Mouse (Mus musculus): ENCODE measurements around the gene Slc36a1.
A peak's percentile ranks its signal among the peaks of the same experiment; 100 is the strongest.

Slc36a1 gene

DNA sequence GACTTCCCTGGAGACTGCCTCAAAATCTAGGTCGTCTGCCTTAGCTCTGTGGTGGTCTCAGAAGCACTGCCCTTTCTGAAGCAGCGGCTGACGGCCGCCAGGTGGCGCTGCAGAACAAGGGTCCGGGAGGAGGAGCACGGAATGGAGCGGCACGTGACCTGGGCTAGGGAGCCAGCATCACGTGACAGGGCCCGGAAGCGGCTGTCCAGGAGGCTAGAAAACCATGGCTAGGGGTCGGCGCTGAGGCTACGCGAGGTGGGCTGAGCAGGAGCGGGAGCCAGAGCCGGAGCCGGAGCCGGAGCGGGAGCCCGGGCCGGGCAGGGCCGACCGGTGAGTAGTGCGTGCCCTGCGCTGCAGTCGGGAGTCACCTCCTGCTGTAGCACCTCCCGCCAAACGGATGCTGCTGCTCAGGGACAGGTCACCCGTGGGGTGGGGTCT, at the start of gene Slc36a1:
Slc36a1 (plus strand) TSS at position 192 of the 438 bp plus-strand sequence.
- peak; percentile 89 to 92 for DNase-seq (ENCODE audit: low spot score in 2 of 2)

DNA sequence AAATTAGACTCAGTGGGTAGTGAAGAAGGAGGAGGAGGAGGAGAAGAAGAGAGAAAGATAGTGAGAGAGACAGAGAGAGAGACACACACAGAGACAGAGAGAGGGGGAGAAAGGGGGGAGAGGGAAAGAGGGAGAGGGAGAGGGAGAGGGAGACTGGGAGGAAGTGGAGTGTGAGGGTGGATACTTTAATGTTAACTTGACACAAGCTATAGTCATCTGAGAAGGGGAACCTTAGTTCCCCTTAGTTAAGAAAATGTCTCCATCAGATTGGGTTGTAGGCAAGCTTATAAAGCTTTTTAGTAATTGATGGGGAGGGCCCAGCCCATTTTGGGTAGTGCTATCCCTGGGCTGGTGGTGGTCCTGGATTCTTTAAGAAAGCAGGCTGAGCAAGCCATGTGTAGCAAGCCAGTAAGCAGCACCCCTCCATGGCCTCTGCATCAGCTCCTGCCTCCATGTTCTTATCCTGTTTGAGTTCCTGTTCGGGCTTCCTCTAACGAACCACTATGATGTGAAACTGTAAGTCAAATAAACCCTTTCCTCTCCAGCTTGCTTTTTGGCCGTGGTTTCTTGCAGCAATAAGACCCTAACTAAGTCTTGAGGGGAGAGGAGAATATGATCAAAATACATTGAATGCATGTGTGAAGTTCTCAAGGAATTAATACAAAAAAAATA, 49.6 kb upstream of the Slc36a1 start:
- DNase-seq (ENCODE audit: low spot score in 2 of 2) = no peak

DNA sequence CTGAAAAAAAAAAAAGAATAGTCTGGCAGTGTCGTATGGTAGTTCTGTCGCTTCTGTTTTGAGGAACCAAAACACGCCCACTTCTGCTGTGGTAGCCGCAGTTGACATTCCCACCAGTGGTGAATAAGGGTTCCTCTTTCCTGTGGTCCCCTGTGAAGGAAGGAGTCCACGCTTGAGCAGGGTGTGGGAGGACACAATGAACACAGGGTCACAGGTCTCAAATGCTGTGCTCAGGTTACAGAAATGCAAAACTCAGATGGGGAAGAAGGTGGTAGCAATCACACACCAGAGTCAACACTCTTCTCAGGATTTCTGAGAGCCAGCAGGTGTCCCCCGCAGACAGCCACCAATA, 49.1 kb upstream of the Slc36a1 start:
- DNase-seq (ENCODE audit: low spot score in 2 of 2) = peak; percentile 31 to 43

DNA sequence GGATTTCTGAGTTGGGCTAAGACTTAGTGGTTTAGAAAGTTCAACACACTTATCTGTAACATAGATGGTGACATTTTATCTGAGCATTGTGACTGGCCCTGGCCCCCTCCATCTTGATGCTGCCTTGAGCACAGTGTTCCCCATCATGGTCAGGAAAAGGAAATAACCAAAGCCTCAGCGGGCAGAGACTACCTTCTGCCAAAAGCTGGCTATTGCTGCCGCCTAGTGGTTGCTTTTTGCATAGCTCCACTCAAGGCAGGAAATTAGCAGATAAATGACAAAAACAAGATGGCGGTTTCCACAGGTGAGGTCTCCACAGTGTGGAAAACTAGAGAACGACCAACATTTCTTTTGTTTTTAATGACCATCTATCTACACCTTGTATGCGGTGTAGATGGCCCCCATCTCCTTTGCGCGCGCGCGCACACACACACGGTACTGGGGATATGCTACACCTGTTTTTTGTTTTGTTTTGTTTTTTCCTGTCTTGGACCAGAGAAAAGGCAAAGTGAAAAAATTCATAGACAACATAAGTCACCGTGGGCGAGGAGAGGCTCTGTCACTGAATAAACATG, 45.3 kb upstream of the Slc36a1 start:
- peak; percentile 39 to 71 for DNase-seq (ENCODE audit: low spot score in 2 of 2)

DNA sequence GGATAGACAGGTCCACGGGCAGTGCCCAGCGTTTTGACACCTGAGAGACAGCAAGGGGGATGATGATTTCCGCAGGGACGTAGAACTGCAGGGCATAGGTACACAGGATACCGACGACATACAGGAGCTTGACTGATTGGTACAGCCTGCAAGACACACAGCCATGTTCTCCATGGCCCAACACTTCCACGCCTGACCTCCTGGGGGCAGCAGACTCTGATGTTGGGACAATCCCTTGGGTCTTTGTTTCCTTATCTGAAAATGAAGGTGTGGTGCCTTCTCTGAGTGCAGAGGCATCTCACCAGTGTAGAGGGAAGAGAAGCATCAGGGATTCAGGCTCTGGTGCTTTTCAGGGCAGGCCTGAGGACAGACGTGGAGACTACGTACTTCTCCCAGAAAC, 41.5 kb upstream of the Slc36a1 start:
- DNase-seq (ENCODE audit: low spot score in 2 of 2) = no peak

DNA sequence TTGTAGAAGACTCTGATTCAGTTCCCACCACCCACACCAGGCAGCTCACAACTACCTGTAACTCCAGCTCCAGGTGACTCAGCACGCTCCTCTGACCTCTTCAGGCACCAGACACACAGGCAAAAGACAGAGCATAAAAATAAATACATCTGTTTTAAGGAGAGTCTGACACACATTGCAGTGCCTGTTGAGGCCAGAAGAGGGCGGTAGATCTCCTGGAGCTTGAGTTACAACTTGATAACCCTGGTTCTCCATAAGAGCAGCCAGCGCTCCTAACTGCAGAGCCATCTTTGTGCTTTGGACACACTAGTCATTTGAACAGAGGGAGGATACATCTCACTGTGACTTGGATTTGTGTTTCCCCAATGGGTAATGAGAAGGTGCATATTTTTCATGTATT, 39.4 kb upstream of the Slc36a1 start:
- DNase-seq (ENCODE audit: low spot score in 2 of 2) = no peak

DNA sequence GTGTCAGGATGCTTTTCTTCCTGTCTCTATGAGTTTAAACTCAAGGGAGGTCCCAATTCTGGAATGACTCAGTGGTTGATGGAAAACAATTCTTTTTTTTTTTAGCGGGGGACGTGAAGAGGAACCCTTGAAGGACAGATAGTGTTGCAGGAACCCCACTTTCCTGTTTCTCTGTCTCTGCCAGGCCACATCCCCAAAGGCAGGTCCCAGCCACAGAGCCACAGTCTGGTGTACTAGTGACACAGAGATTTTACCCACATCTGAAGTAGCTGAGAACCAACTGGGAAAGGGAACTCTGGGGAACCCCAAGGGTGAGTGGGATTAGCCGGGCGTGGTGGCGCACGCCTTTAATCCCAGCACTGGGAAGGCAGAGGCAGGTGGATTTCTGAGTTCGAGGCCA, 38.4 kb upstream of the Slc36a1 start:
- DNase-seq (ENCODE audit: low spot score in 2 of 2) = no peak

DNA sequence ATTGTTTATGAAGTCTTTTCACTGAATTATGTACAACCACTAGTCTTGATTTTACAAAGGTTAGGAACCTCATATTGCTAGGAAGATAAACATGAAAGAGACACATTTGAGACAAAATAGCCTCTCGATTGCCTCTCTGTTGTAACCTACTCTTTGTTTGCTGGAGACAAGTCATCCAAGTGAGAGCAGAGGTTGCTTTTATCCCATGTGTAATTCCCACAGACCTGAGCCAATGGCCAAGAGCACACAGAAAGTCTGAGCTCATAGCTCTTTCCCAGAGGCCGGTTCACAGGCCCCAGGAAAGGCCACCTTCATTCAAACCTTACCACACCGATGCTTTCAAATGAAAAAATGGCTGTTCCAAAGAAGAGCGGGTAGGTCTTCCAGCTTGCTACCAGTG, 35.6 kb upstream of the Slc36a1 start:
- DNase-seq (ENCODE audit: low spot score in 2 of 2) = no peak

DNA sequence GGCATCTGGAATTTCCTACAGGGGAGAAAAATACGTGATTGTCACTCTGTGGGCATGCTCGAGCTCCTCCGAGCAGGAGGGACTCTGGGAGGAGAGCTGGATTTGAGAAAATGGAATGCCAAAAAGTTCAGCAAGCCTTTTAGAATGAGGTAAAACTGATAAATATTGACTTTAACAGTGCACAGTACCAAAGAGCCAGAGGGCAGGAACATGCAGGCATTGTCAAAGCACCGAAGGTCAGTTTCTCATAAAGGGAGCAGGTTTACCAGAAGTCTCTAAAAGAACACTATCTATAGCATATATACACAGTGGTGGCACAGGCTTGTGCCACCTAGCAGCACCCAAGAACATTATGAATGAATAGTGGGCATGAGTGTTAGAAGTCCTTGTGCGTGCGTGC, 35.2 kb upstream of the Slc36a1 start:
- no peak for DNase-seq (ENCODE audit: low spot score in 2 of 2)

DNA sequence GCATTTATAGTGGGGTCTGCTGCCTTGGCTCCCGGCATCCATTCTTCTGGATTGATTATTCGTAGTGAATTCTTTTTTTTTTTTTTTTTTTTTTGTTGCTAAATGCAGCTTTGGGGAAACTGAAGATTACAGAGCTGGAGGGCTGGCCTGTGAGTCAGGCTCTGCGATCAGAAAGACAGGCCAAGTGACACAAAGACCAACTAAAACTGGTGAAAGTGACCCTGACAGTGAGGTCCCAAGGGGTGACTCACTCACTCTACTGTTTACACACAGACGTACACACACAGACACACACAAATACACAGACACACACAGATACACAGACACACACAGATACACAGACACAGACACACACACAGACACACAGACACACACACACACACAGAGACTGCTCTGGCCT, 33.6 kb upstream of the Slc36a1 start:
- no peak for DNase-seq (ENCODE audit: low spot score in 2 of 2)

DNA sequence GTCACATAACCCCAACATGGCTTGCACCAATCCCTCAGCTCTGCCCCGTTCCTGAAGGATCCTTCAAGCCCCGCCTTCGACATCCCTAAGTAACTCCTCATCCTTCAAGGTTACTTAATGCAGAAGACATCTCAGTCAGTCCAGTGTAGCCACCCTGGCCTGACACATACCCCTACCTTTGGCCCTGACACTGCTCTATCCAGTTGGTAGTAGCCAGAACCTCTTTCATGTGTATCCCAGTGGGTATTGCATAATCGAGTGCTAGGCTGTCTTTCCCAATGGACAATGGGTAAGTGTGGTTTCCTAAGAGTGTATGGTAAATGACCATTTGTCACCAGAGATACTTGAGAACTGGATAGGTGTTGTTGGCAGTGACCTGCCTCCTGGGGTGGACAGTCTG, 25.3 kb upstream of the Slc36a1 start:
- no peak for DNase-seq (ENCODE audit: low spot score in 2 of 2)

DNA sequence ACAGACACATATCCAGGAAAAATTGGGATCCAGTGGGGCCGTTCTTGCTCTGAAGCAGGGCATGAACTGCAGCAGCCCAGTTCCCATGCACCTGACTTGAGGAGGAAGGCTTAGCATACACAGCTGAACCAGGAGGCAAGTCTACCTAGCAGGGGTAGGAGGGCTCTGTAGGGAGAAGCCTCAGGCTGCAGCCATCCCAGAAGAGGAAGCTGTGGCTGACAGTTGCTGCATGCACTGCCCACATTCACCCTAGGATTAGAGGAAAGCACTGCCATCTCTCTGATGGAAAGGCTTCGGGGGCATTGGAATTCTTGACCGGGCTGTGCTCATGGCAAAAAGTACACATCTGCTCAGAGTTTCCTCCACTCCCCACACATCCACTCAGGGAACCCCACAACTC, 24.3 kb upstream of the Slc36a1 start:
- DNase-seq (ENCODE audit: low spot score in 2 of 2) = no peak

DNA sequence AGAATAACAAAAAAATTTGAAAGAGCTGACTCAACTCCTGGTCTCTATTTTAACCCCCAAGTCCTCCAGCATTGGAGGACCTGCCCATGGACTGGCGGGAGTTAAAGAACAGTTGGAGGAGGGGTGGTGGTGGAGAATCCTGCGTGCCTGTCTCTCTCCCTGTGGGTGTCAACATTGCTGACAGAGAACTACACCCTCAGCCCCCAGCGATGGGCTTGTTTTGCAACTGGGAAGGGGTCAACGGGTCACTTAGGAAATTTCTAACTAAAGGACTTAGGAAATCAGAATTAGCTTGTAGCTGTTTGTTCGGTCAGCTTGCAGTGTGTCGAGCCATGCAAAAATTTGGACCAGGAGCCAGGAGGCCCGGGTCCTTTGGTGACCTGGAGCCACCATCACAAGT, 21.0 kb upstream of the Slc36a1 start:
- DNase-seq (ENCODE audit: low spot score in 2 of 2) = no peak

DNA sequence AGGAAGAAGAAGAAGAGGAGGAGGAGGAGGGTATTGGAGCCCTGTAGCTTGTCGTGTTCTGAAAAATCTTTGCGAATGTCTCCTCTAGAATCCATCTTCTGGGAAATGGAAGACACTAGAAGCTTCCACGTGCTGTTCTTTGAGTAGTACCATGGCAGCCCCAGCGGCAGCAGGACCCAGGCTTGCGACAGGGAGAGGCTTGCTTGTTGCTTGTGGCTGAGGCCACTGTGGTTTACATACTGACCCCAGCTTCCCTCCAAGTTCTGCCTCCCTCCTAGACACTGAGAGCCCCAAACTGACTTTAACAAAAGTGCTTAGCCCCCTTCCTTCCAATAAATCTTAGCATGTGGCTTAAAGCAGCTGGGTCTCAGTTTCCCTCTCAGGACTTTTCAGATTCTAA, 19.9 kb upstream of the Slc36a1 start:
- DNase-seq (ENCODE audit: low spot score in 2 of 2) = no peak

DNA sequence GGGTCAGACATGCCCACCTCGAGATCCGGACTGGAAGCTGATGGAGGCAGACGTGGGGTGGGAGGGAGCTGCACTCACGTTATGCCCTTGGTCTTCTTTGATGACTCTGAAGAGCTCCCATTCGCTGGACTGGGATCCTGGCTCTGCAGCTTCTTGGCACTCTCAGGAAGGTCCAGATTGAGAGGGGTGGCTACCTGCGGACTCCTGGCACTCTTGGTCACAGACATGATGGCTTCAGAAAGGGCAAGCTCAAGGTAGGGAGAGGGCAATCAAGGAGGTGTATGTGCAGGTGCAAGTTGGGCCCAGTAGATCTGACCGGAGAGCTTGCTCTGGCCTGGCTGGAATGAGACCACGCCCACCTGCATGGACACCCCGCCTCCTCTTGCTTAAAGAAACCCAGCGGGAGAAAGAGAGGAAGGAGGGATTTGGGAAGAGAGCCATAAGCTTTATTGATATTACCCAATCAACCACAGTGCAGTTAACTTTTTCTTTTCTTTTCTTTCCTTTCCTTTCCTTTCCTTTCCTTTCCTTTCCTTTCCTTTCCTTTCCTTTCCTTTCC, 19.3 kb upstream of the Slc36a1 start, which contains the start of gene Slc36a2:
Slc36a2 (minus strand) TSS at position 345 of the 559 bp plus-strand sequence.
- DNase-seq (ENCODE audit: low spot score in 2 of 2) = no peak

DNA sequence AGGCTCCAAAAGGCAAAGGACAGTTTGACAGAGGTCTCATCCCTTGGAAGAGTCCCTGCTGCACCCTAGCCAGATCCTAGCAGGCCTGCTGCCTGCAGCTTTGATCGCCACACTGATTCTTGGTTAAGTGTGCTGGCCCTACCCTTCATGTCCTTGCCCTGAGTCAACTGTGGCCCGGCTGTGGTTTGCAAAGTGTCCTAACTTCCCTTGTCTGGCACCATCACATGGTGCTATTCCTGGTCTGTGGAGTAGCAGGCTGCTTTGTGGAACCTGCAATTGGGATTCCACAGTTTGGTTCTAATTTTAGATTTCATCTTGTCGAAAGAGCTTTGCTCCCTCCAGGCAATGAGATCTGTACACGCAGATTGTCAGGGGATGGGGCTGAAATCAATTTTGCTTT, 16.9 kb upstream of the Slc36a1 start:
- peak; percentile 30 to 36 for DNase-seq (ENCODE audit: low spot score in 2 of 2)

DNA sequence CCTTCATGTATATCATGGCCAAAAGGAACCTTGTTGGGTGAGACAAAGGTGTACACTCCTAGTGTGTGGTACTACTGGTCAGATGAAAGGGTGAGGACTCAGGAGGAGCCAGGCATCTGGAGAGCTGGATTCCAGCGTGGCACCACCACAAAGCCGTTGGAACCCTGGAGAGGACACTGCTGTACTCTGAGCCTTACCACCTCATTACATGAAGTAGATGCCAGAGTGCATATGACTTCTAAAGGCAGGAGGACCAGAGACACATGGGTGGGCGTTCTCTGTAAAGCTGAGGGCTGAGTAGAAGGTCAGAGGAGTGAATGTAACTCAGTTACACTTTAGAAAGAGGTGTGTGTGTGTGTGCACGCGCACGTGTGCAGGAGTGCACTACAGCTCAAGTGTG, 16.4 kb upstream of the Slc36a1 start:
- no peak for DNase-seq (ENCODE audit: low spot score in 2 of 2)

DNA sequence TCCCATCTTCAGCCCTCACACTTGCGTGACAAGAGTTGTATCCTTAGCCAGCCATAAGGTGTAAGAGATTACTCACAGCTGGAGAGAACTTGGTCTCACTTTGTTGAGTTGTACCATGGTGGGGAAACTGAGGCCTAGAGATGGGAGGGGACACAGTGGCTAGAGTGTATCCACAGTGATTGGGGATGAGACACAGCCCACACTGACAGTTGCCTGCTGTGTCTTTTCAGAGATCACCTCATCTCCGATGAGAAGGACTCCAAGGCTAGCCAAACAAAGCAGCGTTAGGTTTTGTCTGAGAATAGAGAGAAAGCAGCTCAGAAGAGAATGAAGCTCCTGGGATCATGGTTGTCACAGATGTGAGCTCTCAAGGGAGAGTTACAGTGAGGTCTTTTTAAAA, 13.9 kb upstream of the Slc36a1 start:
- DNase-seq (ENCODE audit: low spot score in 2 of 2) = no peak

DNA sequence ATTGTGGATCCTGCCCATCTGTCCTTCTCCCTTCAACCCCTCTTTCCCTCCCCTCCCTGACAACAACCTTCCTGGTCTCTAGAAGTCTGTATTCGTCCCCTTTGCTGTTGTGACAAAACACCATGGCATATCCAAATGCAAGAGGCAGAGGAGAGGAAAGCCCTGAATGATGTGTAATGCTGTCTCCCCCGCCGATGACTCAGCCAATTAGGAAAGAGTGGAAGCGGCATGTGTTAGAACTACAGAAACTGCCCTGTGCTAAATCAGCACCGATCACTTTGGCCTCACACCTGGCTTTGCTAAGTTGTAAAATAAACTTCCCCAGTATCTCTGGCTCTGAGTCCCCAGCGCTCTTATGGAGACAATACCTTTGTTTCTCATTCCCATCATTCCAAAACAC, 7.1 kb upstream of the Slc36a1 start:
- DNase-seq (ENCODE audit: low spot score in 2 of 2) = no peak

DNA sequence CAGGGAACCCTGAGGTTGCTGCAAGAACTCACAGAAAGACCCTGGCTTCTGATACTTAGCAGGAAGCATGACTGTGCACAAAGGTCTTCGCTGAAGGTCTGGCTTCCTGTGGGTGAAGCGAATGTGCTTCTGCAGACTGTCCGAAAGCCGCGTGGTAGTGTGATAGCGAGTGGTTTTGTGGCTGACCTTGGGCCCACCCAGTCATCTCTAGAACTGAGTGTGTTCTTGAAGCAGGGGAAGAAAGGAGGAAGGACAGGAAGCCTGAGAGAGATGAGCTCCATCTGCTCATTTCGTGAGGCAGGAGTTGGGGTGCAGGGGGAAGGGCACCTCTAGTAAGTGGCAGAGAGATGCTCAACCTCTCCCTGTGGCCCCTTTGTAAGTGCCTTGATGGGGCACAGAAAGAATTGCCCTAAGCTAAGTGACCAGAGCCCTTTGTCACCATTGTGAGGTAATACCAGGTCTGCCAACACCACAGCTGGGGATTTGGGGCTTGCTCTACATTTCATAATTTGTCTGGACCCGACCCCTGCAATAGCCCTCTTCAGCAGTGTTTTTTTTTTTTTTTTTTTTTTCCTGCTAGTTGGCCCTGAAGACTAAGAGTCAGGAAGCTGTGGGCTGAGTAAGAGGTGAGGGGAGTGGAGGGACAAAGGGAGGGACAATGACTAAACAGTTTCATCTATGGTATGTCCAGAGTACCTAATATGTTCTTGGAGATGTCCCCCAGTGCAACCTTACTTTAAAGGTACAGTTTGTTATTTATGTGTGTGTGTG, 6.2 kb upstream of the Slc36a1 start:
- no peak for DNase-seq (ENCODE audit: low spot score in 2 of 2)

DNA sequence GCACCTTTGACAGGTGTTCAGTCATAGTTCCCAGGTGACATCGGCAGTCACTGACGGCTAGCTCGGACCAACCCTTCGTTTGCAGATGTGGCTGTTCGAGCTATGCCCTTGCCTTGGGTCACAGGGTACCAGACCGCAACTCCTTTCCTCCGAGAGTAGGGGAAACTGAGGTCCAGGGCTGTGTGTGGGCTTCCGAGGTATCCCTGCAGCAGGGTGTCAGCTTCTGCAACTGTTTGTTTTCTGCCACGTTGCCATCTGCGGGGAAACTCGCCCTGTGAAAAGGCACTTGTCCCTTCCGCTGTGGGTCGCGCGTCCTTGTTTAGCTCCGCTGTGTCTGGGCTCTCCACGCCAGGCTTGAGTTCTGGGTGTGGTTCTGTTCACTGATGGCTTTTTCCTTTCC, 452 bp downstream of the Slc36a1 start:
- peak in 1 of 2 experiments; percentile 21 for DNase-seq (ENCODE audit: low spot score in 2 of 2)

DNA sequence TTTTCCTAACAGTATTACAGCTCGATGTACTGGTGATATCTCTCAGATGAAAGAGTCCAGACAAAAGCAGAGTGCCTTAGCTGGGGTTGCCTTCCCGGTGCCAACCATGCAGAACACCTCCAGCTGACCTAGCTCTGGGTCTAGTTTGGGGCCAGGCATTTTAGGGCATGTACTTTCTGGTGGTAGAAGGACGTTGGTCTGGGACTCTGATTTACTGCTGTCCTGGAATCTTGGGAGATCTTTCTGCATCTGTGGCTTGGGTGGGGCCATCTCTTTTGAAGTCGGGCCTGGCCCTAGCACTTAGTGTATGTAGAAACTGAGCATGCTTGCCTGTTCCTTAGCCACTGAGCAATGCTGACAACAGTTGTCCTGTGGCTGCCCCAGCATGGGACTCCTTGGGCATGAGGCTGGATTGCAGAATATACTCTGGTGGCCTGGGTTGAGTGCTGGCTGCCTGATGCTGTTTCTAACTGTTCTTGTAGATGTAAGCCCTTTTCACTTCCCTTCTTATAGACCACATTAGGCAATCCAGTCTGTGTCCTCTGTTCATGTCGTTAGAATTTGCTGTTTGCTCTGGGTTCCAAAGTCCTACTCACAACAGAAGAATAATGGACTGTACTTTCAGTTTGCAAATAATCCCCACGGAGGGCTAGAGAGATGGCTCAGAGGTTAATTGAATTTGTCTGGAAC, 4.0 kb downstream of the Slc36a1 start:
- DNase-seq (ENCODE audit: low spot score in 2 of 2) = peak; percentile 15 to 56
